In the genomic region with DNA sequence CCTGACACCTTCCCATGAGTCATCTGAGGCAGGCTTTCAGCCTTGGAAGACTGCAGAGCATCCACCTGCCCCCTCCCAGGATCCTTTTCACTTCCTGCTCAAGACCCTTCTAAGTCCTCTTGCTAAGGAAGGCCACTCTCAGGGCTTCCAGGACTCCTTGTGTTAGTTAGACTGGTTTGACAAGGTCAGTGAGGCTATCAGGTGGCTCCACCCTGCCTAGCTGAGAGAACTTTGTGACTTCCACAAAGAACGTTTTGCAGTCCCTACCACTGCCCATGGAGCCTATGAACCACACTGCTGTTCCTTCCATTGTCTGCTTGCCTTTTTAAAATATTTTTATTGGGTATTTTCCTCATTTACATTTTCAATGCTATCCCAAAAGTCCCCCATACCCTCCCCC, we compare ENCODE assay signal across 24 mouse cellular contexts. TPM values are rescaled to one million over a fixed set of nuclear protein-coding genes. Genes with fewer than 3 reads are reported as not detected.
"Had no signal": no experiment of that assay in that cellular context is flagged by ENCODE, and none has a peak within 500 bp of the region (broad histone marks: within the 10 kb centered on the region; RNA-seq: fewer than 3 reads in every experiment).

No protein-coding gene starts in this region.

- H3K4me3 ChIP-seq: liver, embryonic 13.5 days; liver, embryonic 15.5 days; lung, embryonic 15.5 days; megakaryocyte, embryonic 14.5 days; midbrain, embryonic 13.5 days; midbrain, embryonic 15.5 days; neural tube, embryonic 12.5 days had no signal

- H3K36me3 ChIP-seq: liver, embryonic 13.5 days; liver, embryonic 15.5 days; lung, embryonic 15.5 days; midbrain, embryonic 13.5 days; midbrain, embryonic 15.5 days; neural tube, embryonic 12.5 days had no signal

- H3K27me3 ChIP-seq: liver, embryonic 13.5 days; liver, embryonic 15.5 days; lung, embryonic 15.5 days; midbrain, embryonic 13.5 days; midbrain, embryonic 15.5 days; neural tube, embryonic 12.5 days had no signal

- H3K27ac ChIP-seq: liver, embryonic 13.5 days; liver, embryonic 15.5 days; lung, embryonic 15.5 days; macrophage; midbrain, embryonic 13.5 days; midbrain, embryonic 15.5 days; neural tube, embryonic 12.5 days had no signal

- ATAC-seq: liver, postnatal 0 days; lung, postnatal 0 days; midbrain, embryonic 13.5 days; midbrain, embryonic 15.5 days had no signal

- H3K4me2 ChIP-seq: liver, embryonic 13.5 days; liver, embryonic 15.5 days; lung, embryonic 15.5 days; midbrain, embryonic 11.5 days; midbrain, embryonic 13.5 days; midbrain, embryonic 15.5 days; neural tube, embryonic 12.5 days had no signal

- H3K9ac ChIP-seq: liver, embryonic 13.5 days; liver, embryonic 15.5 days; liver, postnatal 0 days; lung, embryonic 15.5 days; midbrain, embryonic 13.5 days; midbrain, embryonic 15.5 days; neural tube, embryonic 12.5 days had no signal

- H3K4me1 ChIP-seq: liver, embryonic 13.5 days; liver, embryonic 15.5 days; lung, embryonic 15.5 days; midbrain, embryonic 15.5 days; neural tube, embryonic 12.5 days had no signal

- H3K9me3 ChIP-seq: liver, embryonic 13.5 days; liver, embryonic 15.5 days; lung, embryonic 15.5 days; megakaryocyte, embryonic 14.5 days; midbrain, embryonic 13.5 days; midbrain, embryonic 15.5 days; neural tube, embryonic 12.5 days had no signal

- DNase-seq: liver, embryonic 13.5 days; liver, postnatal 0 days; lung, adult 2 months; lung, postnatal 14 days; lung, postnatal 36 days; right cerebral cortex, postnatal 14 days; right cerebral cortex, postnatal 4 days; spleen, adult 18-20 months; thymus, adult 18-20 months; thymus, postnatal 14 days; thymus, postnatal 36 days had no signal

RNA-seq across cellular contexts. Expression of a gene that starts 27.5 kb away (rescaled TPM):
- polyA plus RNA-seq: liver, embryonic 13.5 days; lung, embryonic 15.5 days; lung, postnatal 0 days; macrophage; midbrain, embryonic 11.5 days; midbrain, embryonic 13.5 days; midbrain, embryonic 15.5 days; midbrain, postnatal 0 days; neural tube, embryonic 12.5 days; neural tube, embryonic 14.5 days; small intestine, adult 2 months had no signal

RNA-seq across cellular contexts. Expression of a gene that starts 29.2 kb away (rescaled TPM):
- polyA plus RNA-seq: lung, adult 2 months; lung, postnatal 0 days; macrophage; midbrain, embryonic 11.5 days; midbrain, embryonic 13.5 days; midbrain, embryonic 15.5 days; midbrain, postnatal 0 days; neural tube, embryonic 12.5 days; neural tube, embryonic 14.5 days; small intestine, adult 2 months; thymus, postnatal 0 days had no signal

RNA-seq across cellular contexts. Expression of a gene that starts 40.8 kb away (rescaled TPM):
- polyA plus RNA-seq: liver, embryonic 13.5 days; liver, postnatal 0 days; lung, adult 2 months; lung, embryonic 15.5 days; lung, postnatal 0 days; macrophage; midbrain, embryonic 11.5 days; midbrain, embryonic 13.5 days; midbrain, embryonic 15.5 days; midbrain, postnatal 0 days; neural tube, embryonic 12.5 days; neural tube, embryonic 14.5 days; small intestine, adult 2 months; thymus, postnatal 0 days had no signal

RNA-seq across cellular contexts. Expression of a gene that starts 56.1 kb away (rescaled TPM):
- polyA plus RNA-seq: lung, adult 2 months; lung, embryonic 15.5 days; lung, postnatal 0 days; midbrain, embryonic 11.5 days; midbrain, embryonic 13.5 days; midbrain, embryonic 15.5 days; midbrain, postnatal 0 days; neural tube, embryonic 12.5 days; neural tube, embryonic 14.5 days; small intestine, adult 2 months; thymus, postnatal 0 days had no signal

RNA-seq across cellular contexts. Expression of a gene that starts 58.2 kb away (rescaled TPM):
- polyA plus RNA-seq: liver, embryonic 13.5 days; liver, embryonic 15.5 days; macrophage; midbrain, embryonic 11.5 days; midbrain, embryonic 13.5 days; midbrain, embryonic 15.5 days; neural tube, embryonic 12.5 days; neural tube, embryonic 14.5 days had no signal
